Mouse (Mus musculus): ENCODE data around the gene Ly6g6c.

Ly6g6c gene

GRCm38 (mm10) chr17:35080710-35081109 lies 15.5 kb downstream of the Ly6g6c start:
- no peak for DNase-seq (ENCODE audit: extremely low spot score, low read depth, low spot score)

- no peak for DNase-seq (ENCODE audit: extremely low spot score, low read depth, low spot score)
Measured at GRCm38 (mm10) chr17:35082841-35083576, 17.8 kb downstream of the Ly6g6c start.

GRCm38 (mm10) chr17:35083929-35084497 lies 18.8 kb downstream of the Ly6g6c start:
- no peak for DNase-seq (ENCODE audit: extremely low spot score, low read depth, low spot score)

GRCm38 (mm10) chr17:35085208-35085865 lies 20.1 kb downstream of the Ly6g6c start, which contains the start of gene Ly6g6f:
TSS of gene Ly6g6f (minus strand) at chr17:35085610.
- no peak for DNase-seq (ENCODE audit: extremely low spot score, low read depth, low spot score)

GRCm38 (mm10) chr17:35088151-35088550 lies 23.0 kb downstream of the Ly6g6c start:
- no peak for DNase-seq (ENCODE audit: extremely low spot score, low read depth, low spot score)

- peak; percentile 60 for DNase-seq (ENCODE audit: extremely low spot score, low read depth, low spot score)
Measured at GRCm38 (mm10) chr17:35088825-35089644, 23.8 kb downstream of the Ly6g6c start, which contains the start of gene Abhd16a. TSS of gene Abhd16a (plus strand) at chr17:35089263.

GRCm38 (mm10) chr17:35090166-35090932 lies 25.2 kb downstream of the Ly6g6c start:
- DNase-seq (ENCODE audit: extremely low spot score, low read depth, low spot score): no peak

GRCm38 (mm10) chr17:35092403-35093198 lies 27.4 kb downstream of the Ly6g6c start:
- DNase-seq (ENCODE audit: extremely low spot score, low read depth, low spot score): no peak

GRCm38 (mm10) chr17:35094475-35095365 lies 29.5 kb downstream of the Ly6g6c start:
- no peak for DNase-seq (ENCODE audit: extremely low spot score, low read depth, low spot score)

GRCm38 (mm10) chr17:35096597-35096996 lies 31.4 kb downstream of the Ly6g6c start:
- no peak for DNase-seq (ENCODE audit: extremely low spot score, low read depth, low spot score)

- no peak for DNase-seq (ENCODE audit: extremely low spot score, low read depth, low spot score)
Measured at GRCm38 (mm10) chr17:35097164-35097655, 32.0 kb downstream of the Ly6g6c start.

- DNase-seq (ENCODE audit: extremely low spot score, low read depth, low spot score): no peak
Measured at GRCm38 (mm10) chr17:35100196-35100765, 35.1 kb downstream of the Ly6g6c start.

GRCm38 (mm10) chr17:35101161-35101560 lies 36.0 kb downstream of the Ly6g6c start:
- DNase-seq (ENCODE audit: extremely low spot score, low read depth, low spot score): no peak

GRCm38 (mm10) chr17:35102299-35102698 lies 37.1 kb downstream of the Ly6g6c start:
- DNase-seq (ENCODE audit: extremely low spot score, low read depth, low spot score): no peak

- no peak for DNase-seq (ENCODE audit: extremely low spot score, low read depth, low spot score)
Measured at GRCm38 (mm10) chr17:35103221-35103690, 38.1 kb downstream of the Ly6g6c start.

- DNase-seq (ENCODE audit: extremely low spot score, low read depth, low spot score): no peak
Measured at GRCm38 (mm10) chr17:35104079-35104478, 38.9 kb downstream of the Ly6g6c start.

- no peak for DNase-seq (ENCODE audit: extremely low spot score, low read depth, low spot score)
Measured at GRCm38 (mm10) chr17:35104754-35105153, 39.6 kb downstream of the Ly6g6c start.
